Mouse (Mus musculus) liver, embryonic 14.5 days (tissue): ENCODE results near the gene Colca2.

Source experiments
- CTCF ChIP-seq: IDR thresholded peaks from 2 replicates; pipeline ENCODE4 v1.5.1; 2016; ENCODE audit warnings: antibody characterized with exemption, low read depth, control low read depth
- EP300 ChIP-seq: IDR thresholded peaks from 2 replicates; pipeline ENCODE4 v1.6.1; 2016; ENCODE audit warnings: antibody characterized with exemption, low read depth

GRCm38 (mm10) chr9:51271073-51271472 lies 7.3 kb downstream of the Colca2 start:
- TF ChIP-seq CTCF (no peak), EP300 (no peak)
